Mouse (Mus musculus): Measurements from ENCODE around the gene Ptp4a2.
A peak's percentile ranks its signal among the peaks of the same experiment; 100 is the strongest.
"Not testable (repeated sequence)": the region's sequence is repeated elsewhere in the genome, so short reads cannot be mapped to it uniquely, and the experiment has no call there.

The Ptp4a2 gene

DNA sequence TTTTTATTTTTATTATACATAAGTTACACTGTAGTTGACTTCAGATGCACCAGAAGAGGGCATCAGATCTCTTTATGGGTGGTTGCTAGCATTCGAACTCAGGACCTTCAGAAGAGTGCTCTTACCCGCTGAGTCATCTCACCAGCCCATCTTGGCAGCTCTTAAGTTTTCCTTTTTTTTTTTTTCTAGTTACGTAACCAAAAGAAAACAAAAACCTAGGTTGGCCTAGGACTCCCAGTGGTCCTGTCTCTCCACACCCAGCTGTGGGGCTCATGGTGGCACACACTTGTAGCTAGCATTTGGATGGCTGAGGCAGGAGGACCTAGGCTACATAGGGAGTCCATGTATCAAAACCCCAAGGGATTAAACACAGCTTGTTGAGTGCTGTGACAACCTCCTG lies 43.0 kb downstream of the Ptp4a2 start:
- DNase-seq: no peak

DNA sequence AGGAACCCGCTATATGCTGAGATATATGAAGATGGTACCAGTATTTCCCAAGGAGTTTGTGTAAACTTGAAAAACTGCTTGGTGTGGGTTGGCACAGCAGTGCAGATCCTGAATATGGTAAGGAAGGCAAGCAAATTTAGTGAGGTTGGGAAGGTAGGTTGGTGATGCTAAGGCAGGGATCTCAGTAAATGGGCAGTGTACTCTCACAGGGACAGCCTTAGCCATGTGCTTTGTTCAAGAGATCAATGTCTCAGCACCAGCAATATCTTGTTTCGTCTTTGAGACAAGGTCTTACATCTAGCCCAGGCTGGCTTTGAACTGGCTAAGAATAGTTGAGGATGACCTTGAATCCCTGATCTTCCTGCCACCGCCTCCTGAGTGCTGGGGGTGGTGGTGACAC lies 43.6 kb downstream of the Ptp4a2 start:
- DNase-seq: no peak

GRCm38 (mm10) chr4:129855051-129855970 lies 44.3 kb downstream of the Ptp4a2 start:
- peak; percentile 33 for DNase-seq

DNA sequence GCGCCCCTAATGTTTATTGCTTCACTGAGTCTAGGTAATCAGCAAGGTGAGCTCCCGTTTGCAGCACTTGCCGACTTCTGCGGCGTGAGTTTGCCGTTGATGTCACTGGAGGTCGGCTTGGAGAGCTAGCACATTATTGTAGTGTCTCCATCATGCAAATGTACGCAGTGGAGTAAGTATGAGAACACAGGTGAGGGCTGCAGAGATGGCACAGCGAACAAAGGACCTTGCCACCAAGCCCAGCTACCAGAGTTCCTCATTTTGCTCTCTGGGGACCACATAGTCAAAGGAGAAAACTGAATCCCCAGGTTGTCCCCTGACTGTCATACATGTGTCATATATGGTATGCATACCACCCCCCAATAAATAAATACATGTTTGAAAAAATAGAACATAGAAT lies 49.4 kb downstream of the Ptp4a2 start:
- DNase-seq: no peak

DNA sequence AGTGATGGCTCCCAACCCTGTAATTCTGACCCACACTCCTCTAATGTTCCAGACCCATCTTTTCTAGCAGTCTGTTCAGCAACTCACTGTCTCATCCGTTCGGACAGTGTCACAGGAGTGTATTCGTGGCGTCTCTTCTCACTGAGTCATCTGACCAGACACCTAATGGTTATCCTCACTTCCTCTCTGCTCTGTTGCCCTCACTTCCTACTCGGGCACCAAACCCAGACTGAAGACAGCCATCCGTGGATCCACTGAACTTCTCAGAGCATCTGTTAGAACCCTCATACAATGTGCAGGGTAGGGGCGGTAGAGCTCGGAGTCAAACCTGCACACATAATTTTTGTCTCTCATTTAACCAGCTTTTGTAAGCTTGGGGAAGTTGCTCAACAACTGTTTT lies 50.4 kb downstream of the Ptp4a2 start:
- no peak for DNase-seq

DNA sequence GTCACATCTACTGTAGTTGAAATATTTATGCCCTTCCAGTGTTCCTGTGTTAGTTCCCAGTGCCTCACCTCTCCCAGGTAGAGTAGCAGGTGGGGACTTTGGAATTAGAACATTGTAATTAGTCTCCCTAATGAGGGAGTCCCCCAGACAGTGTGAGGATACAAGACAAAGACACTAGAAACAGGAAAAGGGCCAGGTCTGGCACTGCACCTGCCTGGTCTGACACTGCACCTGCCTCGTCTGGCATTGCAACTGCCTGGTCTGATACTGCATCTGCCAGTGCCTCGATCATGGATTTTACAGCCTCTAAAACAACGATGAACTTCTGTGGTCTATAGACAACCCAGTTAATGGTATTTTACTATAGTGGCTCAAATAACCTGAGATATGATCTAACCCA lies 51.3 kb downstream of the Ptp4a2 start:
- no peak for DNase-seq

GRCm38 (mm10) chr4:129866171-129866570 lies 55.2 kb downstream of the Ptp4a2 start:
- not testable (repeated sequence) for DNase-seq

GRCm38 (mm10) chr4:129868211-129868610 lies 57.2 kb downstream of the Ptp4a2 start:
- DNase-seq: no peak

DNA sequence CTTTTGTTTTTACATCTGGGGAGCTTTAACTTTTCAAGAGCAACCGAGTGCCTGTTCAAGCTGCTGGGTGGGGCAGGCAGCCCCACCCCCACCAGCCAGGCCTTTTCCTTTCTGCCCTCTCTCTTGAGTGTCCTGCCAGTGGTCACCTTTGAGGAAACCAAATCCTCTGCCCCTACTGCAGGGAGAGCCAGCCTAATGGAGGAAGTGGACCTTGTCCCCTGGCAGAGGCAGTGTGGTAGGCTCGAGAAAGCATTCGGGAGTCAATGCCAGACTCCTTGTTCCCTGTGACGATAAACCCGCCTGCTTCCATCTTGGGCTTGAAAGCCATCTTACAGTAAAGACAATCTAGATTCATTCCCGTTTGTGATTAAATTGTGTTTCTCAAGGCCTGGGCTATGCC lies 59.5 kb downstream of the Ptp4a2 start:
- no peak for DNase-seq

GRCm38 (mm10) chr4:129872376-129872922 lies 61.4 kb downstream of the Ptp4a2 start:
- DNase-seq: no peak

DNA sequence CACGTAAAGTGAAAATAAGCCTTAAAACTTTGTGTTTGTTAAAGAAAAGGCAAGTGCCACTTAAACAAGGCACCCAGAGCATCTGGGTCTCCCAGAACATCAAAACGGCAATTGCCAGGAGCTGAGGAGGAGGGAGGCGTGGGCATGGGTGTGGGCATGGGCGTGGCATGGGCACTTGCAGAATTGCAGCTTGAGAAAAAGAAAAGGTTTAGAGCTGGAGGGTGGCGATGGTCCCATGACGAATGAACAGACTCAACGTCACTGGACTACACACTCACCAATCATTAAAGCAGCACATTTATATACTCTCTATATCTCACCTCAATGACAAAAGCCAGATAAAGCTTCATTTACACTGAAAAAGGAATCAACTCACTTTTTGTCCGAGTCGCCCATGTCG lies 63.8 kb downstream of the Ptp4a2 start:
- DNase-seq: no peak

DNA sequence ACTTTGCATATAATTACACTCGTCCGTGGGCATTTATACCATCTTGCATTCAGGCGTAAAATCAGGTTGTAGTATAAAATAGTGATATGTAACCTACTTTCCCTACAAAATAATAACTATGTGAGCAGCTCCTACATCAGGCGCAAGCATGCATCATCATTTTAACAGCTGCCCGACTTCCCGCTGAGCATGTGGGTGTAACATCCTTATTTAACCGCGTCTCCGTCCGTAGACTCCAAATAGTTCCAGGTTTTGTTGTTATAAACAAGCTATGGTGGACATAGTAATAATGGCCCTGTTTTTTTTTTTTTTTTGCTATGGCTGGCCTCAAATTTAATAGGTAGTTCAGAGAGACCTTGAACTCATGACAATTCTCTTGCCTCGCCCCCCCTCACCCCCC lies 64.4 kb downstream of the Ptp4a2 start:
- DNase-seq: no peak

GRCm38 (mm10) chr4:129876831-129877764 lies 66.1 kb downstream of the Ptp4a2 start:
- peak; percentile 93 for DNase-seq

GRCm38 (mm10) chr4:129877967-129878655 lies 67.1 kb downstream of the Ptp4a2 start:
- peak; percentile 24 for DNase-seq

DNA sequence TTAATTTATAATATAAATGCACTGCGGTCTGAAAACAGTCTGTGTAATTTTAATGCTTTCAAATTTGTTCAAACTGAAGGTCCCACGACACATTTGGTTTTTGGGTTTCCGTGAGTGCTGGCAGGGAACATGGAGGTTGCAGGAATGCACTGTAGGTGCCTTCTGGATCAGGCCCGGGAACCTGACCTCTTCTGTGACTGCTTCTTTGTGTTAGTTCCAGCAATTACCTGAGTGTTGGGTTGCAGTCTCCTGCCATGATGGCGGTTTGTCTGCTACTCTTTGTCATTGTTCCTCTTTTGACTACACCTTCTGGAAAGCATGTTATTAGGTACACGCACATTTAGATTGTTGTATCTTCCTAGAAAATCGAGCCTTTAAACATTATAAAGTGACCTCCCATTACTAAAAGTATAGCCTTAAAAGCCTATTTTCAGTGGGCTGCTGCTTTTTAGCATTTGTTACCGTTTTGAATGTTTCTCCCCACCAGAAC lies 67.7 kb downstream of the Ptp4a2 start:
- DNase-seq: no peak

DNA sequence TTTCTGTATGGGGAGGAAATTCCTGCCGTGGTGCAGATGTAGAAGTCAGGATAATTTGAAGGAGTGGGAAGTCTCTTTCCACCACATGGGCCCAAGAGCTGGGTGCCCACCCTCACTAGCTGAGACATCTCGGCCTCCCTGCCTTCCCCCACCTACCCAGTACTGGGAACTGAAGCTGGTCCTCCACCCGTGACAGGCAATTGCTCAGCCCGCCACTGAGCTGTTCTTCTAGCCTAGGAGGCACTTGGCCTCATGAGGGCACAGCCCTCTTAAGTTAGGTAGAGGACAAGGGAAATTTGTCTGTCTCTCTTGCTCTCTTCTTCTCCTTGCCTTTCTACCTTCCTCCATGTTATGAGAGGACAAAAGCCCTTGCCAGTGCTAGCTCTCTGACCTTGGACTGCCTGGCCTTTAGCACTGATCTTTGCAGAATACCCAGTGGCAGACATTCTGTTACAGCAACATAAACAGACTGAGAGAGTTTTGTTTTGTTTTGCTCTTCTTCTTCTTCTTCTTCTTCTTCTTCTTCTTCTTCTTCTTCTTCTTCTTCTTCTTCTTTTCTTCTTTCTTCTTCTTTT lies 68.3 kb downstream of the Ptp4a2 start:
- no peak for DNase-seq

GRCm38 (mm10) chr4:129880615-129881014 lies 69.6 kb downstream of the Ptp4a2 start:
- no peak for DNase-seq

GRCm38 (mm10) chr4:129881661-129882060 lies 70.6 kb downstream of the Ptp4a2 start:
- DNase-seq: no peak

GRCm38 (mm10) chr4:129882555-129883293 lies 71.7 kb downstream of the Ptp4a2 start:
- peak; percentile 77 for DNase-seq

- peak; percentile 66 for DNase-seq
These were observed 73.3 kb downstream of the Ptp4a2 start for GRCm38 (mm10) chr4:129884041-129884930.

Data from lung, postnatal 36 days (tissue).